Comparison of ENCODE assay signal across 26 mouse cellular contexts in the genomic region with DNA sequence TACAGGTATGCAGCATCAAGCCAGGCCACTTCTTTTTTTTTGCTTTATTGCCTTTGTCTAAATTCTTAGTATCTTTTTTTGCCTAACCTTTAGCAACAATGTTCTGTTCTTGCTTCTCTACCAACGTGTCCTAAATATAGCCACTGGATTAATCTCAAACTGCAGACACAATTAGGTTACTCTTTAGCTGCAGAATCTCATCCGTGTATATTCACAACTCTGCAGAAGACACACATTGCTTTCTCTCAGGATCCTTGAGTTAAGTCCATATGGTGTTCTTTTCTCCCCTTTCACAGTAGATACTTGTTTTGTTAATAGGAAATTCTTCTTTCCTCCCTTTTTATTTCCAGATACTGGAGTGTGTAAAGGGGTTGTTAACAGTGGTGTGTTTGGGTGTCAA.
DNase-seq lines count a peak whose midpoint lies in the region; ATAC-seq and TF ChIP-seq lines count a peak whose summit lies in the region.
"Had no signal": no experiment of that assay in that cellular context is flagged by ENCODE, and none has a peak within 500 bp of the region (broad histone marks: within the 10 kb centered on the region; RNA-seq: fewer than 3 reads in every experiment).

No protein-coding gene starts in this region.

- ATAC-seq in frontal cortex, adult (ENCODE audit: low TSS enrichment) = peak; percentile 85
- ATAC-seq: activated CD4-positive, CD25-positive, alpha-beta regulatory T cell, adult 4 months; CD4-positive, CD25-positive, alpha-beta regulatory T cell, adult 4 months; forebrain, embryonic 14.5 days; forebrain, embryonic 16.5 days; Patski had no signal

- no peak for TF ChIP-seq CTCF in left cerebral cortex, adult 2 months (IDR thresholded peaks at IDR 0.05)

- DNase-seq in frontal cortex, postnatal 10 days (ENCODE audit: low spot score in 2 of 2) = no peak
- no peak for DNase-seq in left cerebral cortex, adult 2 months (ENCODE audit: extremely low spot score in 1 of 2, low spot score in 2 of 2)
- no peak for DNase-seq in left cerebral cortex, adult 8-10 months (ENCODE audit: low spot score in 2 of 2)
- DNase-seq in testis, postnatal 10 days (ENCODE audit: low spot score) = no peak
- DNase-seq: adrenal gland, adult 8-10 months; adrenal gland, postnatal 14 days; adrenal gland, postnatal 36 days; B cell, adult 2 months; cerebellum, adult 11 months; cerebellum, adult 18-20 months; cerebellum, adult 8-10 months; cerebellum, adult 9-11 months; cerebellum, postnatal 14 days; cerebellum, postnatal 36 days; embryo, embryonic 11 days had no signal

- H3K4me3 ChIP-seq in left cerebral cortex, adult 2 months = no peak overlapping the region
- H3K4me3 ChIP-seq: embryonic facial prominence, embryonic 13.5 days; embryonic facial prominence, embryonic 15.5 days; erythroblast, embryonic 14.5 days; forebrain, embryonic 10.5 days; forebrain, embryonic 12.5 days had no signal

- peak overlapping the region; percentile 36 for H3K27ac ChIP-seq in left cerebral cortex, adult 2 months
- H3K27ac ChIP-seq: embryonic facial prominence, embryonic 13.5 days; embryonic facial prominence, embryonic 15.5 days; forebrain, embryonic 10.5 days; forebrain, embryonic 12.5 days had no signal

- intact Hi-C loops in left cerebral cortex, adult 2 months (cut with DNase I) = no loop called here
